Mouse (Mus musculus) CD8-positive naive resting alpha-beta T cell, adult 2 months (primary cell): ENCODE results near the gene Pla1a.

Source experiments
- DNase-seq, 2 experiments: peaks; one replicate each; pipeline ENCODE4 v3.0.0; 2022; ENCODE audit warnings: low read depth in 2 of 2, low spot score in 2 of 2

Pla1a gene

GRCm38 (mm10) chr16:38369431-38369830, 63.5 kb downstream of the Pla1a start:
- no peak for DNase-seq

- DNase-seq: no peak
These were observed 63.9 kb downstream of the Pla1a start for GRCm38 (mm10) chr16:38369000-38369399.

- DNase-seq: no peak
These were observed 64.6 kb downstream of the Pla1a start for GRCm38 (mm10) chr16:38368336-38368735.

- no peak for DNase-seq
These were observed 66.7 kb downstream of the Pla1a start for GRCm38 (mm10) chr16:38366231-38366630.

- no peak for DNase-seq
These were observed 67.6 kb downstream of the Pla1a start for GRCm38 (mm10) chr16:38365390-38365789.

- DNase-seq: no peak
These were observed 69.3 kb downstream of the Pla1a start for GRCm38 (mm10) chr16:38363657-38364056.

- no peak for DNase-seq
These were observed 69.7 kb downstream of the Pla1a start for GRCm38 (mm10) chr16:38363256-38363595.

- no peak for DNase-seq
These were observed 70.3 kb downstream of the Pla1a start for GRCm38 (mm10) chr16:38362493-38363255.

- DNase-seq: no peak
These were observed 71.0 kb downstream of the Pla1a start, which contains the start of gene Popdc2 for GRCm38 (mm10) chr16:38361933-38362332. Gene Popdc2 (plus strand): TSS chr16:38362209.

GRCm38 (mm10) chr16:38360317-38360716, 72.6 kb downstream of the Pla1a start:
- no peak for DNase-seq

- DNase-seq: no peak
These were observed 73.1 kb downstream of the Pla1a start for GRCm38 (mm10) chr16:38359857-38360256.

- no peak for DNase-seq
These were observed 73.7 kb downstream of the Pla1a start for GRCm38 (mm10) chr16:38359241-38359640.

GRCm38 (mm10) chr16:38358256-38358812, 74.6 kb downstream of the Pla1a start:
- DNase-seq: no peak

- DNase-seq: no peak
These were observed 78.6 kb downstream of the Pla1a start for GRCm38 (mm10) chr16:38354185-38354913.

GRCm38 (mm10) chr16:38353642-38354041, 79.3 kb downstream of the Pla1a start:
- no peak for DNase-seq

GRCm38 (mm10) chr16:38352851-38353250, 80.1 kb downstream of the Pla1a start:
- DNase-seq: no peak

GRCm38 (mm10) chr16:38352031-38352430, 80.9 kb downstream of the Pla1a start:
- no peak for DNase-seq

GRCm38 (mm10) chr16:38350939-38351338, 82.0 kb downstream of the Pla1a start:
- no peak for DNase-seq

- no peak for DNase-seq
These were observed 82.5 kb downstream of the Pla1a start for GRCm38 (mm10) chr16:38350361-38350855.

- no peak for DNase-seq
These were observed 83.1 kb downstream of the Pla1a start for GRCm38 (mm10) chr16:38349881-38350280.

GRCm38 (mm10) chr16:38348217-38348761, 84.7 kb downstream of the Pla1a start:
- no peak for DNase-seq

- DNase-seq: no peak
These were observed 85.4 kb downstream of the Pla1a start for GRCm38 (mm10) chr16:38347588-38347987.
